Mouse (Mus musculus) midbrain, postnatal 0 days (tissue): Measurements from ENCODE around the gene Nsf. TPM values are rescaled to one million over a fixed set of nuclear protein-coding genes. Genes with fewer than 3 reads are reported as not detected.

Experiments used
- ATAC-seq: fragments of 200-750 bp; cut with Nextera tagmentation; 2 replicates; pipeline ENCODE4 v1.8.0; 2017; ENCODE audit warnings: moderate number of reproducible peaks, mild to moderate bottlenecking, moderate TSS enrichment, moderate library complexity; ENCODE audit not compliant: low FRiP score
- DNase-seq: peaks from one replicate; pipeline ENCODE4 v3.0.0-alpha.2; 2015; ENCODE audit warnings: low spot score
- H3K27ac ChIP-seq: fragments of 300-500 bp; sonication (generic); 2 replicates; pipeline ENCODE4 v1.5.1; 2014; ENCODE audit warnings: low read depth, mild to moderate bottlenecking, low read length, mixed read lengths
- H3K27me3 ChIP-seq: fragments of 300-500 bp; sonication (generic); 2 replicates; pipeline ENCODE4 v1.6.1; 2014; ENCODE audit warnings: low read length, control low read depth, mixed read lengths; ENCODE audit not compliant: insufficient read depth
- H3K36me3 ChIP-seq: fragments of 300-500 bp; sonication (generic); 2 replicates; pipeline ENCODE4 v1.6.1; 2014; ENCODE audit warnings: low read length, control low read depth, mixed read lengths; ENCODE audit not compliant: insufficient read depth
- H3K4me1 ChIP-seq: fragments of 300-500 bp; sonication (generic); 2 replicates; pipeline ENCODE4 v1.6.1; 2014; ENCODE audit warnings: mild to moderate bottlenecking, control low read depth, antibody characterized with exemption, low read length, mixed read lengths; ENCODE audit not compliant: insufficient read depth
- H3K4me2 ChIP-seq: fragments of 300-500 bp; sonication (generic); 2 replicates; pipeline ENCODE4 v1.6.1; 2014; ENCODE audit warnings: low read depth, mild to moderate bottlenecking, low read length, mixed read lengths; ENCODE audit not compliant: poor library complexity, severe bottlenecking
- H3K4me3 ChIP-seq: fragments of 300-500 bp; sonication (generic); 2 replicates; pipeline ENCODE4 v1.5.1; 2014; ENCODE audit warnings: low read depth, mild to moderate bottlenecking, low read length, moderate library complexity
- H3K9ac ChIP-seq: fragments of 300-500 bp; sonication (generic); replicated peaks from 2 replicates; pipeline ENCODE4 v1.6.1; 2014; ENCODE audit warnings: mild to moderate bottlenecking, low read length, moderate library complexity, mixed read lengths; ENCODE audit not compliant: poor library complexity, severe bottlenecking
- H3K9me3 ChIP-seq: fragments of 300-500 bp; sonication (generic); 2 replicates; pipeline ENCODE4 v1.6.1; 2016; ENCODE audit warnings: low read length, control low read depth
- CTCF ChIP-seq: IDR thresholded peaks from 2 replicates; pipeline ENCODE4 v1.5.1; 2016; ENCODE audit warnings: antibody characterized with exemption, mild to moderate bottlenecking
- WGBS: fragments of 180-500 bp; shearing (Covaris S2); extraction: QIAGEN DNeasy Blood & Tissue Kit; methylation state at CpG from one replicate; pipeline ENCODE4 v1.1.7; 2014; 5-methylcytosine and 5-hydroxymethylcytosine counted together
- polyA plus RNA-seq: library from polyadenylated mRNA; unstranded; fragments of >200 nt; fragmentation: Nextera tagmentation; extraction: Ambion mirVana; gene quantifications from 2 replicates; pipeline ENCODE4 v1.2.1, GENCODE M21; 2015
- total RNA-seq: library from RNA; depleted of rRNA; stranded (reverse); fragments of >200 nt; gene quantifications from 2 replicates; pipeline ENCODE4 v1.2.3, GENCODE M21; 2014; rRNA removed

Nsf gene
- total and polyA plus RNA-seq, 2 experiments from 2014 or later: 167 to 272 TPM

DNA sequence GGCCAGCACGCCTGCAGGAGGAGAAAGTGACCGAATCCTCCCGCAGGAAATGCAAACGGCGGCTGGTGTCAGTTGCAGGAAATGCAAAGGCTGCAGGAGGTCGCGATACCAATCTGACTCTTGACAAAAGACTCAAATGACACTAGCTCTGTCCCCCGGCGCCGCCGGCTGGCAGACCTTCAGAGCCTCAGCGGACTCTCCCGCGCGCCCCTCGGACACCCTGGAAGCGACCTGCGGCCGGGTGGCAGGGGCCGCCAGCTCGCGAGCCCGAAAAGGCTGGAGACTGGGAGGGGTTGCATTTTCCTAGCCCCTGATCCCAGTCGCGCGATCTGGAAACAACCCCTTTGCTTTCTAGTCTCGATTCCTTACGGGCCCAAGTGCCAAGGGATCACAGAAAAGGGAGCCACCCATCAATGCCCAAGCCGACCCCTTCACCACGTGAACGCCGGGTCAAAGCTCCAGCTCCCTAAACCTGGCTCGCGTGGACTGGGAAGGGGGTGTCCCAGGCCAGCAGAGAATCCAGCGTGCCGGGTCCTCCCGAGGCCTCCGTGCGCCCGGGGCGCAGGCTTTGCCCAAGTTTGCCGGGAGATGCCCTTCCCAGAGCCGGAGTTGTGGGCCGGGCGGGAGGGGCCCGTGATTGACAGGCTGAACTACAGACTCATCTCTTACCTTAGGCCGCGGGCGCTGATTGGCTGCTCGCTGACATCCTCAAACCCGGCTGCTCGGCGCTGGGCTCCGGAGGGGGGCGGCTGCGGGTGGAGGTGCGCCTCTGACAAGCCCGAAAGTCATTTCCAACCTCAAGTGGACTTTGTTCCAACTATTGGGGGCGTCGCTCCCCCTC, 180.2 kb downstream of the Nsf start, which contains the start of gene Wnt3:
TSS of gene Wnt3 (plus strand) at position 764 of the 841 bp plus-strand sequence.
- Histone ChIP-seq H3K9ac (peak within 1 kb of the TSS; percentile 40), H3K27me3 (peaks cover 44% of the 10 kb centered on the region), H3K4me3 (peak within 1 kb of the TSS; percentile 49), H3K4me1 (peaks cover 16% of the 10 kb centered on the region), H3K36me3 (no peaks in the 10 kb centered on the region), H3K27ac (peak within 1 kb of the TSS; percentile 57; the same call in 1 of the 2 replicates), H3K4me2 (peak within 1 kb of the TSS; percentile 77), H3K9me3 (no peaks in the 10 kb centered on the region)
- peak; percentile 45; the same call in 1 of the 2 replicates for ATAC-seq
- no peak for TF ChIP-seq CTCF
- DNase-seq: peak; percentile 47
- 1% methylated on average over 60 of the region's 60 CpGs for WGBS

DNA sequence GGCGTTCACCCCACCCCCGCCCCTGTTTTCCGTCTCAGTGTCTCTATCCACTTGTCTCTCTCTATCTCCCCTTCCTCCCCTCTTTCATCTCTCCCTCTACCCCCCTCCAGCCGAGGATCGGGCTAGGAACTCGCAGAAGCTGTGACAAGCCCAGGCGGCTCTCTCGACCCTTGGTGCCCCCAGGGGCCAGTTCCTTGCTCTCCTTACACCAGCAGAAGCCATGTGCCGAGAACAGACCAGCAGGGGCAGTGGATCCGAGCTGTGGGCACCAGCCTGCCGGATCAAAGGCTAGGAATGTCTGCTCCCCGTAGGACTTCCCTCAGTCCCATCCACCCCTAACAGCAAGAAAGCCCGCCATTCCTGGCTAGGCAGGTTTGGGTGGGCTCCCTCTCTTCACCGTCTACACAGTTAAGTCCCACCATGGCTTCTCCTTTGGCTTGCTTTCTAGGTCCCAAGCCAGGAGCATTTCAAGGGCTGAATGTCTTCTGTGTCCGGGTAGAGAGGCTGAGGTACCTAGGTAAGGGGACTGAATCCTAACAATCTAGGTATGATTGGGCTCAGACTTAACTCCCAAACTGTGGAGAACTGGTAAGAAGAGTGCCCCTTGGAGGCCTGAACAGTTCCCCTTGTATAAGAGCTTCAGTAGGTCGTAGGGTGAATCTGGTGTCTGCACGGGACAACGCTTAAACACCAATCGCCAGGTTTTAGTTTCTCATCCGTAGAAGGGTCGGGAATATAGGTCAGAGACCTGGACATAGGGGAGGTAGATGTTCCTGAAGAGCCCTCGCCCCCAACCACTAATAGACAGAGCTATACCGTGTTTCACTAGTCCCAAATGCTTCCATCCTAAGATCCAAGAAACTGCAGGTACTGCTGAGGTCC, 181.1 kb downstream of the Nsf start:
- ATAC-seq (peak; percentile 10; the same call in 1 of the 2 replicates), DNase-seq (no peak)
- Histone ChIP-seq H3K9me3 (no peaks in the 10 kb centered on the region), H3K4me2 (peak overlapping the region; percentile 77), H3K27me3 (peaks cover 44% of the 10 kb centered on the region), H3K36me3 (no peaks in the 10 kb centered on the region), H3K27ac (no peak overlapping the region), H3K4me1 (peaks cover 16% of the 10 kb centered on the region), H3K4me3 (peak overlapping the region; percentile 49), H3K9ac (peak overlapping the region; percentile 33; the same call in 1 of the 2 replicates)
- TF ChIP-seq CTCF: peak; percentile 12; the same call in 1 of the 2 replicates
- WGBS: 7% methylated on average over 23 of the region's 23 CpGs

Other genes starting within 250 kb of the Nsf start
- 2.6 and 3.2 TPM in 2 replicates for gene Wnt9b, start 204.2 kb downstream of the Nsf start, total RNA-seq
- 1.2 and 1.3 TPM in 2 replicates for gene Wnt9b, start 204.2 kb downstream of the Nsf start, polyA plus RNA-seq
- gene Wnt3, start 179.9 kb downstream of the Nsf start, total RNA-seq: 12.5 and 13.2 TPM in 2 replicates
- gene Wnt3, start 179.9 kb downstream of the Nsf start, polyA plus RNA-seq: 11.6 and 11.7 TPM in 2 replicates
- gene Arf2, start 12.7 kb upstream of the Nsf start, total RNA-seq: 145 and 199 TPM in 2 replicates
- gene Arf2, start 12.7 kb upstream of the Nsf start, polyA plus RNA-seq: 245 and 256 TPM in 2 replicates
- gene Crhr1, start 178.8 kb upstream of the Nsf start, total RNA-seq: 26.5 and 28.0 TPM in 2 replicates
- 7.2 and 9.4 TPM in 2 replicates for gene Crhr1, start 178.8 kb upstream of the Nsf start, polyA plus RNA-seq
- not detected in 2 replicates for gene Sppl2c, start 232.3 kb upstream of the Nsf start, total RNA-seq
- not detected in 2 replicates for gene Sppl2c, start 232.3 kb upstream of the Nsf start, polyA plus RNA-seq